Mouse (Mus musculus): Measurements from ENCODE around the gene Parvg.

Parvg gene

DNA sequence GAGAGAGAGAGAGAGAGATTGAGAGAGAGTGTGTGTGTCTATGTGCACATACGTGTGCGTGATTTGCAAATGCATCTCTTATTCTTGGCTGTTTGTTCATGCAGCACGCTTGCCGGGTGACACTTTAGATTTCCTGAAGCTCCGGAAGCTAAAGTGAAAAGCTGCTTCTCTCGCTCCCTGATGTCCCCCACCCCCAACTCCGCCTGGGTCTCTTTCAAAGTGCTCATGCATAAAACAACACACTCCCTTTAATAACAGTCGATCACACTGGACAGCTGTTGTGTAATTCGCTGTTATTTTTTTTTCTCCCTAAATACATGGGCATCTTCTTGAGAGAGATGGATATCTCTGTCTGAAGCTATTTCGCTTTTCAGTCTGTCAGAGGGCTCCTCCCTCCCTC, 18.5 kb upstream of the Parvg start:
- DNase-seq (ENCODE audit: low spot score): no peak

DNA sequence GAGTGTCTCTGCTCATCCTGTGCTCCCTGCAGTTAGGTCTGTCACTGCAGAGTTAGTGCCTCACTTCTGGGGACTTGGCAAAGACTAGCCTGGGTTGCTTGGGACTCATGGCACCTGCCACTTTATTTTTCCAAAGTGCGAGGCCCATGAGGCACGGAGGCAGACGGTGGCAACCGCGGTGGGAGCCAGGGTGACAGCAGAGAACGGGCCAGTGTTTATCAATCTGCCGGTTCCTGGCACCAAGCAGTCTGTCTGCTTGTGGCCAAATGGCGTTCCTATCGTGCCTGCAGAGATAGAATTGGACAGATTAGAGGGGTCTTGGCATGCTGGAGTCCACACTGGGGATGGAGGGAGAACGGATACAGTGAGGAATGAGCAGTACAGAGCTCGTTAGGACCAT, 13.6 kb upstream of the Parvg start:
- no peak for DNase-seq (ENCODE audit: low spot score)

DNA sequence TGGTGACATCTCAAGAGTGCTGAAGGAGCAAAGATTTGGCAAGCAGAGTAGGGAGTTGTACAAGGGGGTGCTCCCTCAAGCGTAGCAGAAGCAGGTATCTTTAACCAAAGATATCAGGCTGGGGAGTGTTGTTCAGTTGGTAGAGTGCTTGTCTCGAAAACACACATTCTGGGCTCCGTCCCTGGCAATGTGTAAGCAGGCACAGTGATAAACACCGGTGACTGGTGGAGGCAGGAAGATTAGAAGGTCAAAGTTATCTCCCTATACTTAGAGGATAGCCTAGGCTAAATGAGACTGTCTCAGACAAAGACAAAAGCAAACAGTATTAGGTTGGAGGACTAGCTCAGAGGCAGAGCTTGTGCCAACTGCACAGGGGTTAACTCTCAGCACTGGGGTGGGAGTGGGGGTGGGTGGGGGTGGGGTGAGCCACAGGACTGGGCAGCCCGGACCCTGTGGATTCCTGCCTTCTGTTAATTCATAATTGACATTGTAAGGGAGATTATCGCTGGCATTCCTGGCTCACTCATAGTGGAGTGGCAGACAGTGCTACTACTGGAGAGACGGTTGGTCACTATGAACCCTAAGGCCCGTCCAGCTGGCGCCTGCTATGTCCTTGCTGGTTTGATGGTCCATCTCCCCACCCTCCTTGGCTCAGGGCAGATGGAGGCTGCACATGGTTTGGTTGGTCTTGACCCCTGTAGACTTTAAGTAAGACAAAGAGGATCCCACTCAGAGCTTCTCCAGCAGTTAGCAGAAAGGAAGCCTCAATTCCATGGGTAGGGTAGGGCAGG, 12.3 kb upstream of the Parvg start:
- no peak for DNase-seq (ENCODE audit: low spot score)

DNA sequence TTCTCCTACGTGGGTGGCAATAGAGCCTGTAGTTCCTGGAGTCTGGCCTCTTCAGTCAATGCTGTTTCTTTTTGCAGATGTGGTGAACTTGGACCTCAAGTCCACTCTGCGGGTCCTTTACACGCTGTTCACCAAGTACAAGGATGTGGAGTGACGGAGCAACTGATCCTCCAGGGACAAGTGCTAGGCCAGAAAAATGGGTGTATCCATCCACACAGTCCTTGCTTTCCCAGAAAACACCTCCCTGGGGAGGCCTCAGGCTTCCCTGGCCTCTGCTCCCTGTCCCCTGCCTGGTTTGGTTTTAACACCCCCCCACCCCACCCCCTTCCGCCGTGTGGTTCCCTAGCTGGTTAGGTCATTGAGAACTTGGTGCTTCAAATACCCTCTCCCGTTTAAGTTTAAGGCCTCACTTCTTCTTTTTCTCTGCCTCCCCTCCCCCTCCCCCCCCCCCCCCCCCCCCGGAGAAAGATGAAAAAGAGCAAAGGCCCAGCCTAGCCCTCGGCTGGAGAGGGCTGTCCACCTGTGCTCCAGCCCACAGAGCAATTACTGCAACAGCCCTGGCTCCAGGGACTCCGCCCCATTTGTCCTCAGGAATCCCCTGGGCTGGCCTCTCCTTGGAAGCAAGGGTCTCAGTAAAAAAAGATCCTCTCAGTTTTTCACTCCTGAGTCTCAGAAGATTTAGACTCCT, 10.8 kb upstream of the Parvg start:
- no peak for DNase-seq (ENCODE audit: low spot score)

DNA sequence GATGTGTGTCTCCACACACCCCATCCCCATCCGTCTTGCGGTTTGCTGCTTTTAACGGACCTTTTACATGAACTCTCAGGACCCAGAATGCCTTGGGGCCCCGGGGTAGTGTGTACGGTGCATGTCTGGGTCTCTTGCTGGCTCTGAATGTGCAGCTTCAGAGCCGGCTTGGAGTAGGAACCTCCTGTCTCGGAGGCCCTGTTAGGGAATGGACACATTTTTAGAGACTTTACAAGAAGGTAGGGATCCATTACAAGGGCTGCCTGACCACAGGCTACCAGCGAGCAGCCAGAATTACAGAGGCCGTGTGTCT, 10.3 kb upstream of the Parvg start:
- DNase-seq (ENCODE audit: low spot score): no peak

DNA sequence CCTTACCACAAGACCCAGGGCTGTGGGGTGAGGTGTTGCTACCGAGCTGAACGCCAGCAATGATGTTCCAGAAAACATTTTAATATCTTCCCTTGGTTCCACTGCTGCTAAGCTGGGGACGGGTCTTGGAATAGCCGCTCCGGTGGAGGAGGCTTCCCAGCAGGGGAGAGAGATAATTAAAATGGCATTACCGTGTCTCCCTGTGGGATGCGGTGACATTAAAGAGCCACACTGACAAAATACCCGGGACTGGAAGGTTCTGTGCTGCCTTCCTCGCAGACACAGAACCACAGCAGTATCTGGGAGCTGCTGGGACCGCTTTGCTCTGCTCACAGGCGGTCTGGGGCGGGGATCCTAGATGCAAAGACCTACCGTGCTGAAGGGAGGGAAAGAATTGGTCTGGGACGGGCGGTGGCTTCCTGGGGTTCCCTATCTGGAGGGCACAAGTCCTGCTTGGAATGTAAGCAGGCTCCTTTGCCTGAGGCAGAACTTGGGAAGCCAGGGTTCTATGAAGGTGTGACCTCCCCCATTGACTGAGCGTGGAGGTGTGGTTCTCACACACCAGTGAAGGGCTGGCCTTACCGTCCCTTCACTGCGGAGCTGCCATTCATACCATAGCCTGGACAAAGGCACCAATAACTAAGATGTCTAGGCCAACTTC, 9.3 kb upstream of the Parvg start:
- DNase-seq (ENCODE audit: low spot score): no peak

DNA sequence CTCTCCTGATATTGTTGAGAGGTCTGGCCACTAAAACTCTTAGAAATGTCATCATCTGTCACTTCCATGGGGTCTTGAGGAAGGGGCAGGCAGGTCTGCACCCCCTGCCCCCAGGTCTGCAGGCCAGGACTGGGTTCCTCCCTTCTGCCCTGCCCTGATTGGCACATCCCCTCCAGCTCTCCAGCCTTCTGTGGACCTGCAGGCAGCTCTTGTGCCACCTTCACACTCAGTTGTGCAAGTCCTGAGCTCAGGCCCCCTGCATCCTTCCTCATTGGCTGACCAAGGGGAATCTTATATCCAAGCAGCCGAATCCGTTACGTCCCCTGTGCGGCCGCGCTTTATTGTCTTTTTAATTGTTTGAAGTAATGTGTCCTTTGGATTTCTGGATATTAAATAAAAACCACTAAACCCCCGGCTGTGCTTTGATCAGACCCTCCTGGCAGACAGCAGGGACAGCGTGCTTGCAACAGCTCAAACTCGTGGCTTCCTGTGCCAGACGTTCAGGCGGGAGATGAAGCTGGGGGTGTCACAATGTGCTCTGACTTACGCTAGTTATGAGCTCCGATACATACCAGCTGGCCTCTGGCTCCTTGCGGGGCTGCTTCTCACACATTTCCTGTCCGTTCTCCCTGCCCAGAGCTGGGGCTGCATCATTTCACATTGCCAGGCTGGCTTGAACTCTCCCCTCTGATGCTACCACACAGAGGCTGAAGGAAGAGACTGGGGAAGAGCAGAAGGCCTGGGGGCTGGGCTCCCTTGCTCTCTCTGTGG, 8.4 kb upstream of the Parvg start:
- DNase-seq (ENCODE audit: low spot score): no peak

DNA sequence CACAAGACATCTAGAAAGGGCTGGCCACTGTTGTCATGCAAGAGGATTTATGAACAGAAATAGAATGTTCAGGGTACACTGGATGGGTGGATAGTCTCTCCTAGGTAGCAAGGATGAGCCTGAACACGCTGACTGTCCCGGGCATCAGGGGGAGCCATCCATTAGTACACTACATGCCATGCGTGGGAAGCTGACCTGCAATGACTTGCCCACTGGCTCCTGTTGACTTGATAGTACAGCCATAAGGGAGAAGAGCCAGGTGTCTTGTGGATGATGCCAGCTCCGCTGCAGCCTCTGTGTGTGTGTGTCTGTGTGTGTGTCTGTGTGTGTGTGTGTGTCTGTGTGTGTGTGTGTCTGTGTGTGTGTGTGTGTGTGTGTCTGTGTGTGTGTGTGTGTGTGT, 4.4 kb upstream of the Parvg start:
- DNase-seq (ENCODE audit: low spot score): no peak

DNA sequence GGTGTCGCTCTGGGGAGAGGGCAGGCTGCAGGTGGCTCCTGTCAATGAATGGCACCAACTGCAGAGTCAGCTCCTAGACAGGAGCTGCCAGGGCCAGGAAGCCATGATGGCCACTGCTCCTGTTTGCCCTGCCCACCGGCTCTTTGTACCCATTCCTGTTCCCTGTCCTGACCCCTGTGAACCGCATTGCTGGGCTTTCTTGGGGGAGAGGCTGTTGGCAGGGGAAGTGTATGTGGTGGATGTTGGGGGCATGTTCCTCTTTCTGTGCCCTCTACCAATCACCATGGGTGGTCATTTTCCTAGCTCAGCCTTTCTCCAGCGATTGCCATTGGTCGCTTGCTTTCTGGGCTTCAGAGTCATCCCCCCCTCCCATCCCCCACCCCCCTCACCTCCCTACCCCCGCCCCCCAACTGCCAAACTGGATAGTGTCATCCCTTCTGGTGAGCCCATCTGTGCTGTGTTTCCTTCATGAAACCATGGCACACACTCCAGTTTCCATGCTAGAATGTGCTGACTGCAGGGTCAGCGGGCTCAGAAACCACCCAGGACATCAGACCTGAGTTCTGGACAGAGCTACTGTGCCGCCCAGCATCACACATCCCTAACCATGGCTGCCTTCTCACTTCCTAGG, 2.2 kb upstream of the Parvg start:
- no peak for DNase-seq (ENCODE audit: low spot score)

DNA sequence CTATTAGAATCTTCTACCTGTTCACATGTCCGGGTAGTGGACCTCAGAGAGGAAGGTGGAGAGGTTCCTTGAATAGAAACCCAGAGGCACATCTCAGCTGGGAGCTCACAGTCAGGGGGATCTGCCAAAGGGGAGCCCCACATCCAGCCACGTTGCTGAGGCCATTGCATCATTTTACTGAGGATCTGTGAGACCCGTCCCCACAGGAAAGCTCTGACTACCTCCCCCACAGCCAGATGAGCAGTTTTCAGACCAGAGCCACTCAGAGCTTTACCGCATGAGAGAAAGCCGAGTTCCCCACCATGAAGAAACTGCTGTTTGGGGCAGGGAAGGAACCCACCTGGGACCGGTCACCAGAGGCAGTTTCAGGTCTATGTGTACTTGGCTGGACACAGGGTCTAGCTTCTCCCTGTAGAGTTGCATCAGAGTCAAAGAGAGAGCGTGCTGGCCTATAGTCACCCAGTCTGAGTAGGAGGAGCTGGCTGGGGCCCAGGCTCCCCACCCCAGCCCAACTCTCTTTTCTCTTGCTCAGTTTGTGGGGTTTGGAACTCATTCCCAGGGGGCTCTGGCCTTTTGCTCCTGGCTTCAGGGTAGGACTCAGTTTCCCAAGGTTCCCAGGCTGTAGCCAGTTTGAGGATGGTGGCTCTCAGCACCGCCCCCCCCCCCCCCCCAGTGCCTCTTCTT, 1.2 kb downstream of the Parvg start:
- DNase-seq (ENCODE audit: low spot score): no peak

DNA sequence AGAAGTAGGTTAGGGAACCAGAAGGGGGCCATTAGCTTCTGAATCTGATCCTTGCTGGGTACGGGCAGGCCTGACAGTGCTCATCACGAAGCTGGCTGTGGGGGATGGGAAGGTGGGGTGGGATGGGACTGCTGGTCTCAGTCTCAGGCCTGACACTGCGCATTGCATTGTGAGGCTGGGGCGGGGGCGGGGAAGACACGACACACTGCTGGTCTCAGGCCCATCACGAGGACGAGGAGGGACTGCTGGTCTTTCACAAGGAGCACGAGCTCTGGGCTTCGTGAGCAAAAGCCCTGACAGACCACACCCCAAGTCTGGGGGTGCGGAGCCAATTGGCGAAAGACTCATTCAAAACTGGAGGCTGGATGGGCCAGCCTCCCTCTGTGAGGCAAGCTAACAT, 1.9 kb downstream of the Parvg start:
- no peak for DNase-seq (ENCODE audit: low spot score)

DNA sequence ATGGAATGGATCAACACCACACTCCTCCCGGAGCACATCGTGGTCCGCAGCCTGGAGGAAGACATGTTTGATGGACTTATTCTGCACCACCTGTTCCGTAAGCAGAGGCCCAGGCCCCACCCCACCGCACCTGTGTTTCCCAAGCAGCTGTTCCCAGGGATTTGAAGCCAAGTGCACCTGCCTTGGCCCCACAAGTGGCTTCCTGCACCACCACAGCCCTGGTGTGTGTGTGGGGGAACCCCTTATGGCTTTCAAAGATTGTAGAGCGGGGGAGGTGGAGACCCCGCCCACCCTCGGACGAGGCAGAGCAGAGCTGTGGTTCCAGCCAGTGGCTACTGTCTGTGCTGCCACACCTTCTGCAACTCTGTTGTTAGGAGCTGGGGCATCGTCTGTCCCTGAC, 5.0 kb downstream of the Parvg start:
- DNase-seq (ENCODE audit: low spot score): no peak

DNA sequence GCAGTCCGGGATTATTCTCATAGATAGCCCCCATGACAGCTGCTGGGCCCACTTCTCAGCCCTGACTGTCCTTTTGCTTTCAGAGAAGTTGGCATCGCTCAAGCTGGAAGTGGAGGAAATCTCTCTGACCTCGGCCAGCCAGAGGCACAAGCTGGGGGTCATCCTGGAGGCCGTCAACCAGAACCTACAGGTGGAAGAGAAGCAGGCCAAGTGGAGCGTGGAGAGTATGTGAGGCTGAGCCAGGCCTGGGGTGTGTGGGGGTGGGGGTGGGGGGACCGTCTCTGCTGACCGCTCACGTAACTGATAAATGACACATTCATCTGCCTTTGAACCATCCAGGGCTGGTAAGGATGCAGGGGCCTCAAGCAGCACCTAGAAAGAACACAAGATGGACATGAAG, 6.1 kb downstream of the Parvg start:
- no peak for DNase-seq (ENCODE audit: low spot score)

DNA sequence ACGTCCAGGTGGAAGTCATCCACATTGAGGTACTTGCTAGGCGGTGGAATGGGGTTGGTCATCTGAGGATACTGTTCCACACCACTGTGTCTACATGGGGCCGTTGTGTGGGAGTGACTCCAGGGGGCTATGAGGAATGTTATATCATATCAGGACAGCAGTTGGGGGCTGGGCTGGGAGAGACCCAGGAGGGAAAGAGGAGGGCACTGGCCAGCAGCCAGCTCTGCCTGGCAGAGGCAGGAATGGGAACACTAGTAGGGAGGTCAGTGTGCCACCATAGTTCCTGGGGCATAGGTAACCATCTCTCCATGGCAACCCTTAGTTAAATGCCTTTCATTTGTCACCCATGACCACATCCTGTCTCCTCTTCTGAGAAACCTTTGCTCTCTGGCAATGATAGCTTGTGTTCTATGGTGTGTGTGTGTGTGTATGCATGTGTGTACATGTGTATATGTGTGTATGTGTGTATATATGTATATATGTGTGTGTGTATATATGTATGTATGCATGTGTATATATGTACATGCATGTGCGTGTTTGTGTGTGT, 7.3 kb downstream of the Parvg start:
- DNase-seq (ENCODE audit: low spot score): no peak

DNA sequence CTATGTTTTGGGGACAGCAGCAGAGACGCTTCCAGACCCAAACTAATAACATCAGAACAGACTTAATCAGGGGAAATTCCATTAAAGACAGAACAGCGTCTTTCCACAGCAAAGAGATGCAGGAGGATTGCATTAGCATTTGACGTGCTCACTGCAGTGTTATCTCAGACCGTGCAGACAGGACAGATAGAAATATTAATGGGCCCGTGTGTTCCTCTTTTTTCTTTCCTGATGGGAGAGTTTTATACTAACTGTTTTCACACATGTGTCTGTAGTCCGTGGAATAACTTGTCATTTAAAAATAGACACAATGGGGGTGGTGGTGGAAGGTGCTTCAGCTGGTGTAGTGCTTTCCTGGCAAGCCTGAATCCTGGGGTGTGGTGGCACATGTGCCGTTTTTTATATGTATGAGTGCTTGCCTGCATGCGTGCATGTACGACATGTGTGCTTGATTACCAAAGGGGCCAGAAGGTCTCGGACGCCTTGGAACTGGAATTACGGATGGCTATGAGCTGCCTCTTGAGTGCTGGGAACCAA, 12.5 kb downstream of the Parvg start:
- no peak for DNase-seq (ENCODE audit: low spot score)

DNA sequence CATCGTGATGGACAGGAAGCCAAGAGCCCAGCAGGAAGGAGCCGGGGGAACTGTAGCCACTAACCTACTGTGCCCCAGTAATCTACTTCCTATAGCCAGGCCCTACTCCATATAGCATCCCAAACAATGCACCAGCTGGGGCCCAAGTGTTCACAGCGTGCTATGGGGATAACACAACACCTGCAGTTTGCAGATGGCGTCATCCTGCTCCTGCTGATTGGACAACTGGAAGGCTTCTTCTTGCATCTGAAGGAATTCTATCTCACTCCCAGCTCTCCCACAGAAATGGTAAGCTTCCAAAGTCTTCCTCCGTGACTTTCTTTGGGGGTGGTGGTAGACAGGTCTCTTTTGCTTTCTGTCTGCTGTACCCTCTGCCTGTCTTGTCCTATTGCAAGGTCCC, 13.8 kb downstream of the Parvg start:
- DNase-seq (ENCODE audit: low spot score): no peak

DNA sequence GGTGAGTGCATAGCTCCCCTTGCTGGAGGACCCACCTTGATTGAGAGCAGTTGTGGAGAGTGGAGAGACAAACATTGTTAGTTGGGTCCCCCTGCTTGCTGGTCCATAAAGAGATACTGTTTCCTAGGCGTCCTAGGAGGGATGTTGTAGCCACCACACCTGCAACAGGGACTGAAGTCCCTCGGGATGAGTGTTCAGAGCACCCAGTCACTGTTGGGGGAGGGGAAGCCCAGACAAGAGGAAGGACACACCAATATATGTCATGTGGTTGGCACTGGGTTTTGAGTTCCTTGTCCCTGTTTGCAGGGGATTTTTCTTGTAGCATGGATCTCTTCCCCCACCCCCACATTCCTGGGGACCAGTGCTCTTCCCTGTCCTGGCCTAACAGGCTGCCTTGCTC, 17.1 kb downstream of the Parvg start:
- no peak for DNase-seq (ENCODE audit: low spot score)

DNA sequence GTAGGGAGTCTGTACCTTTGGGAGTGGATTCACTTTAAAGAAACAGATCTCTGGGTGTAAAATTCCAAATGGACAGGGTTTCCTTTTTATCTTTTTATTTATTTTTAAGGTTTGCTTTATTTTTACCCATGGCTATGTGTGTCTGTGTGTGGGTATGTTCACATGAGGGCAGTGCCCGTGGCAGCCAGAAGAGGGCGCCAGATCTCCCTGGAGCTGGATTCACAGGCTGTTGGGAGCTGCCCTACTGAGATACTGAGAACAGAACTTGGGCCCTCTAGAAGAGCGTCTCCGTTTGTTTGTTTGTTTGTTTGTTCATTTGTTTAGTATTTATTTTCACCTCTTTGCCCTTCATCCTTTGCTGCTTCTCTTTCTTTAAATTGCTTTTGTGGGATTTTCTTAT, 24.9 kb downstream of the Parvg start:
- no peak for DNase-seq (ENCODE audit: low spot score)

DNA sequence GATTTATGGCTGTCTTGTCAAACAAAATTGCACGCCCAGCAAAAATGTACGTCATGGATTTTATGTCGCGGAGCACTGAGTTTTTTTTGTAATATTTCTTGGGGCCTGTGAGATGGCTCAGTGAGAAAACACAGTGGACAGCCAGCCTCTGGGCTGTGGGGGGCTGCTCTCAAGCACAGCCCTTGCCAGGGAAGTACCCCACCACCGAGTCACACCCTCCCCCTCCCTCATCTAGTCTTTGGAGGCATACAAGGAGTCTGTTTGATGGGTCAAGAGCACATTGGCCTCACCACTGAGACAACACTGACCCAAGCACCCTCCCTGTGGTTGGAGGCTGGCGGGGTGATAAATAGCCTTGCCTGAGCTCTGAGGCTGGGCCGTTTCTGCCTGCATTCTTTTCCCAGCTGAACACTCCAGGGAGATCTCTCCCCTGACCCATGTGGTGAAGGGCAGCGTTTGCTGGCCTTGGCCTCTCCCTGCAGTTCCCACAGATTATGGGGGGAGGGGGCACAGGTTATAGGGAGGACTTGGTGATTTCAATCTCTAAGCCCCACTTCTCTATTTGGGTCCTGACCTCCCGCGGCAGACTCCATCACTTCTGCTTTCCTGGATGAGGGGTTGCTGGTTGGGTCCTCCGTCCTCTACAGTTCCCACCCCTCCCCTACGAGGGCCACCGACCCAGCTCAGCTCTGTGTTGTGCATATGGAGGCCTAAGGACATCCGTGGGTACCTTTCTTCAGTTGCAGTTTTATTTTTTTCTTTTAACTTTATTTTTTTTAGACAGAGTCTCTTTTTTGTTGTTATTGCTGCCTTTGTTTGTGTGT, 26.3 kb downstream of the Parvg start:
- DNase-seq (ENCODE audit: low spot score): no peak

DNA sequence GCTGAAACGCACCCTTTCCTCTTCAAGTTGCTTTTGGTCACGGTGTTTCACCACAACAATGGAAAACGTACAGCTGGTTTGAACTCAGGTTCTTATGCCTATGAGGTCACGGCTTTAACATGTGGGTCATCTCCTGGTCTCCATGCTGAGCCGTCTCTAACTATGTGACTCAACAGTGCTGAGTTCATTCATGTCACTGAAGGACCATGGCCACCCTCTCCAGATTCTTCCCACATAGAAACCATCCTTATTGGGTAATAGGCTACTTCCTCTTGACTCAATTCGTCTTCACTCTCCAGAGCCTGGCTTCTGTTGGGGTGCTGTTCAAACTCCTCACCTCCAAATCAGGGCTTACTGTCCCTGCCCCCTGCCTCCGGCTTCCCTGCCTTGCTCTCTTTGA, 27.5 kb downstream of the Parvg start:
- DNase-seq (ENCODE audit: low spot score): no peak

Data from layer of hippocampus, adult 9-10 months (tissue).